Mouse (Mus musculus): ENCODE data around the gene Ube2t. TPM values are rescaled to one million over a fixed set of nuclear protein-coding genes. Genes with fewer than 3 reads are reported as not detected.
A peak's percentile ranks its signal among the peaks of the same experiment; 100 is the strongest.

Gene Ube2t
- polyA plus RNA-seq, 1 experiment from 2014 or later, result 7.6 TPM

GRCm38 (mm10) chr1:134947590-134947989 lies 14.8 kb upstream of the Ube2t start:
- H3K4me2 ChIP-seq (ENCODE audit: low read depth, low read length), result no peak overlapping the region
- no peak for ATAC-seq (ENCODE audit: low read depth)
- 84% methylated on average over 7 of the region's 7 CpGs for WGBS

GRCm38 (mm10) chr1:134949946-134950345 lies 12.4 kb upstream of the Ube2t start:
- WGBS, result 83% methylated on average over 3 of the region's 3 CpGs

More at GRCm38 (mm10) chr1:134947590-134947989, 14.8 kb upstream of the Ube2t start:
- Histone ChIP-seq H3K27ac (ENCODE audit: low read depth, low read length) (no peak overlapping the region), H3K36me3 (ENCODE audit: control insufficient read depth, insufficient read depth, low read length) (no peaks in the 10 kb centered on the region; the same call in 1 of the 2 replicates), H3K27me3 (ENCODE audit: control insufficient read depth, insufficient read depth, low read length) (no peaks in the 10 kb centered on the region), H3K4me3 (ENCODE audit: low read depth, low read length) (no peak overlapping the region), H3K9me3 (ENCODE audit: control insufficient read depth, low read length) (no peaks in the 10 kb centered on the region), H3K4me1 (ENCODE audit: control insufficient read depth, insufficient read depth, low read length) (no peaks in the 10 kb centered on the region), H3K9ac (replicated peaks; ENCODE audit: low read depth, low read length) (no peak overlapping the region)

GRCm38 (mm10) chr1:134955050-134955636 lies 7.2 kb upstream of the Ube2t start:
- ATAC-seq (ENCODE audit: low read depth), result no peak; the same call in 1 of the 2 replicates
- Histone ChIP-seq H3K36me3 (ENCODE audit: control insufficient read depth, insufficient read depth, low read length) (no peaks in the 10 kb centered on the region), H3K27me3 (ENCODE audit: control insufficient read depth, insufficient read depth, low read length) (no peaks in the 10 kb centered on the region), H3K4me2 (ENCODE audit: low read depth, low read length) (peak overlapping the region; percentile 78), H3K9ac (replicated peaks; ENCODE audit: low read depth, low read length) (peak overlapping the region; percentile 82), H3K4me3 (ENCODE audit: low read depth, low read length) (peak overlapping the region; percentile 76), H3K9me3 (ENCODE audit: control insufficient read depth, low read length) (no peaks in the 10 kb centered on the region), H3K4me1 (ENCODE audit: control insufficient read depth, insufficient read depth, low read length) (peaks cover 11% of the 10 kb centered on the region), H3K27ac (ENCODE audit: low read depth, low read length) (peak overlapping the region; percentile 95)
- WGBS, result 6% methylated on average over 16 of the region's 16 CpGs

More at GRCm38 (mm10) chr1:134949946-134950345, 12.4 kb upstream of the Ube2t start:
- no peaks in the 10 kb centered on the region for H3K27me3 ChIP-seq (ENCODE audit: control insufficient read depth, insufficient read depth, low read length)
- H3K4me1 ChIP-seq (ENCODE audit: control insufficient read depth, insufficient read depth, low read length), result peaks cover 8% of the 10 kb centered on the region
- no peak overlapping the region for H3K4me2 ChIP-seq (ENCODE audit: low read depth, low read length)
- H3K9ac ChIP-seq (replicated peaks; ENCODE audit: low read depth, low read length), result no peak overlapping the region
- no peak for ATAC-seq (ENCODE audit: low read depth)
- no peaks in the 10 kb centered on the region for H3K9me3 ChIP-seq (ENCODE audit: control insufficient read depth, low read length)
- H3K27ac ChIP-seq (ENCODE audit: low read depth, low read length), result no peak overlapping the region
- H3K4me3 ChIP-seq (ENCODE audit: low read depth, low read length), result no peak overlapping the region
- H3K36me3 ChIP-seq (ENCODE audit: control insufficient read depth, insufficient read depth, low read length), result no peaks in the 10 kb centered on the region; the same call in 1 of the 2 replicates

- H3K27ac ChIP-seq (ENCODE audit: low read depth, low read length), result peak within 1 kb of the TSS; percentile 95
- peak within 1 kb of the TSS; percentile 78 for H3K4me2 ChIP-seq (ENCODE audit: low read depth, low read length)
- H3K4me1 ChIP-seq (ENCODE audit: control insufficient read depth, insufficient read depth, low read length), result peaks cover 11% of the 10 kb centered on the region
- H3K36me3 ChIP-seq (ENCODE audit: control insufficient read depth, insufficient read depth, low read length), result no peaks in the 10 kb centered on the region
- peak within 1 kb of the TSS; percentile 82 for H3K9ac ChIP-seq (replicated peaks; ENCODE audit: low read depth, low read length)
- peak within 1 kb of the TSS; percentile 76 for H3K4me3 ChIP-seq (ENCODE audit: low read depth, low read length)
- WGBS, result under 1% methylated on average over 39 of the region's 39 CpGs
- H3K9me3 ChIP-seq (ENCODE audit: control insufficient read depth, low read length), result no peaks in the 10 kb centered on the region
- ATAC-seq (ENCODE audit: low read depth), result peak; percentile 99
- no peaks in the 10 kb centered on the region for H3K27me3 ChIP-seq (ENCODE audit: control insufficient read depth, insufficient read depth, low read length)
These were observed 6.7 kb upstream of the Ube2t start, which contains the start of gene Ppp1r12b for GRCm38 (mm10) chr1:134955637-134956176. TSS of gene Ppp1r12b (minus strand) at chr1:134955942.

GRCm38 (mm10) chr1:134960634-134961033 lies 1.7 kb upstream of the Ube2t start:
- H3K4me2 ChIP-seq (ENCODE audit: low read depth, low read length), result no peak overlapping the region
- no peak for ATAC-seq (ENCODE audit: low read depth)
- no peaks in the 10 kb centered on the region for H3K9me3 ChIP-seq (ENCODE audit: control insufficient read depth, low read length)
- H3K36me3 ChIP-seq (ENCODE audit: control insufficient read depth, insufficient read depth, low read length), result no peaks in the 10 kb centered on the region
- no peak overlapping the region for H3K9ac ChIP-seq (replicated peaks; ENCODE audit: low read depth, low read length)
- no peak overlapping the region for H3K27ac ChIP-seq (ENCODE audit: low read depth, low read length)
- WGBS, result 64% methylated on average over 7 of the region's 7 CpGs
- no peaks in the 10 kb centered on the region for H3K27me3 ChIP-seq (ENCODE audit: control insufficient read depth, insufficient read depth, low read length)
- peaks cover 10% of the 10 kb centered on the region for H3K4me1 ChIP-seq (ENCODE audit: control insufficient read depth, insufficient read depth, low read length)
- H3K4me3 ChIP-seq (ENCODE audit: low read depth, low read length), result no peak overlapping the region

GRCm38 (mm10) chr1:134962821-134963220 lies 456 bp downstream of the Ube2t start:
- Histone ChIP-seq H3K27ac (ENCODE audit: low read depth, low read length) (no peak overlapping the region), H3K4me1 (ENCODE audit: control insufficient read depth, insufficient read depth, low read length) (peaks cover 10% of the 10 kb centered on the region), H3K27me3 (ENCODE audit: control insufficient read depth, insufficient read depth, low read length) (no peaks in the 10 kb centered on the region), H3K9ac (replicated peaks; ENCODE audit: low read depth, low read length) (peak overlapping the region; percentile 50; the same call in 1 of the 2 replicates), H3K4me2 (ENCODE audit: low read depth, low read length) (peak overlapping the region; percentile 64), H3K4me3 (ENCODE audit: low read depth, low read length) (peak overlapping the region; percentile 67), H3K9me3 (ENCODE audit: control insufficient read depth, low read length) (no peaks in the 10 kb centered on the region), H3K36me3 (ENCODE audit: control insufficient read depth, insufficient read depth, low read length) (no peaks in the 10 kb centered on the region)
- no peak for ATAC-seq (ENCODE audit: low read depth)
- 5% methylated on average over 11 of the region's 11 CpGs for WGBS

GRCm38 (mm10) chr1:134965430-134965829 lies 3.1 kb downstream of the Ube2t start:
- H3K4me1 ChIP-seq (ENCODE audit: control insufficient read depth, insufficient read depth, low read length), result peaks cover 10% of the 10 kb centered on the region
- H3K27ac ChIP-seq (ENCODE audit: low read depth, low read length), result no peak overlapping the region
- no peaks in the 10 kb centered on the region for H3K36me3 ChIP-seq (ENCODE audit: control insufficient read depth, insufficient read depth, low read length)
- no peak overlapping the region for H3K4me3 ChIP-seq (ENCODE audit: low read depth, low read length)
- H3K4me2 ChIP-seq (ENCODE audit: low read depth, low read length), result no peak overlapping the region
- no peaks in the 10 kb centered on the region for H3K27me3 ChIP-seq (ENCODE audit: control insufficient read depth, insufficient read depth, low read length)
- H3K9me3 ChIP-seq (ENCODE audit: control insufficient read depth, low read length), result no peaks in the 10 kb centered on the region
- 96% methylated on average over 2 of the region's 2 CpGs for WGBS
- no peak overlapping the region for H3K9ac ChIP-seq (replicated peaks; ENCODE audit: low read depth, low read length)
- ATAC-seq (ENCODE audit: low read depth), result no peak

GRCm38 (mm10) chr1:134972920-134973319 lies 10.6 kb downstream of the Ube2t start:
- ATAC-seq (ENCODE audit: low read depth), result no peak
- Histone ChIP-seq H3K4me1 (ENCODE audit: control insufficient read depth, insufficient read depth, low read length) (no peaks in the 10 kb centered on the region), H3K9me3 (ENCODE audit: control insufficient read depth, low read length) (no peaks in the 10 kb centered on the region), H3K4me3 (ENCODE audit: low read depth, low read length) (no peak overlapping the region), H3K27ac (ENCODE audit: low read depth, low read length) (no peak overlapping the region), H3K27me3 (ENCODE audit: control insufficient read depth, insufficient read depth, low read length) (no peaks in the 10 kb centered on the region), H3K9ac (replicated peaks; ENCODE audit: low read depth, low read length) (no peak overlapping the region), H3K36me3 (ENCODE audit: control insufficient read depth, insufficient read depth, low read length) (no peaks in the 10 kb centered on the region), H3K4me2 (ENCODE audit: low read depth, low read length) (no peak overlapping the region)
- WGBS, result 69% methylated on average over 1 of the region's 1 CpGs

GRCm38 (mm10) chr1:134987173-134987961 lies 25.0 kb downstream of the Ube2t start:
- no peaks in the 10 kb centered on the region for H3K36me3 ChIP-seq (ENCODE audit: control insufficient read depth, insufficient read depth, low read length)
- peak; percentile 86 for ATAC-seq (ENCODE audit: low read depth)
- no peak overlapping the region for H3K27ac ChIP-seq (ENCODE audit: low read depth, low read length)
- H3K27me3 ChIP-seq (ENCODE audit: control insufficient read depth, insufficient read depth, low read length), result no peaks in the 10 kb centered on the region
- H3K4me1 ChIP-seq (ENCODE audit: control insufficient read depth, insufficient read depth, low read length), result no peaks in the 10 kb centered on the region
- peak overlapping the region; percentile 80 for H3K4me2 ChIP-seq (ENCODE audit: low read depth, low read length)
- no peaks in the 10 kb centered on the region for H3K9me3 ChIP-seq (ENCODE audit: control insufficient read depth, low read length)
- WGBS, result 37% methylated on average over 37 of the region's 48 CpGs
- peak overlapping the region; percentile 35 for H3K4me3 ChIP-seq (ENCODE audit: low read depth, low read length)
- H3K9ac ChIP-seq (replicated peaks; ENCODE audit: low read depth, low read length), result peak overlapping the region; percentile 43

Measured in neural tube, embryonic 14.5 days (tissue).